Mouse (Mus musculus): ENCODE measurements at regions not wholly inside any gene's neighbourhood (a gene's known extent, or its start where the extent isn't known, plus 50 kb on each side); places are given as distances from the start of the nearest gene placed in this dataset.

DNA sequence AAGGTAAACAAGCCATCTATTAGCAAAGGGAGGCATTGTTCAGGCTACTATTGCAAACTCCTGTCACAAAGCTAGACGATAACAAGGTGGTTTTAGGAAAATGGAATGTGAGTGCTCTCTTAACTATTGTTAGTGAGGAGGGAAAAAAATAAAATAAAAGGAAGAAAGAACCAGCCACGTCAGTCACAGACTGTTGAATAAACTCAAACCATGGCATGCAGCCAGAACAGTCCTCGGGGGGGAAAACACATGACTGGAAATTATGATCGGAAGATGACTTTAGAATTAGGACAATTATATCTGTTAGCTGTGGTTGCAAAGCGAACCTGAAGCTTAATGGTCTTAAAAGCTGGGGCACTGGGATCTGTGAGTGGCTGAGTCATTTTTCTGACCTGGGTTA lies 524.1 kb downstream of the Tbc1d22a start:
- no peak for DNase-seq

DNA sequence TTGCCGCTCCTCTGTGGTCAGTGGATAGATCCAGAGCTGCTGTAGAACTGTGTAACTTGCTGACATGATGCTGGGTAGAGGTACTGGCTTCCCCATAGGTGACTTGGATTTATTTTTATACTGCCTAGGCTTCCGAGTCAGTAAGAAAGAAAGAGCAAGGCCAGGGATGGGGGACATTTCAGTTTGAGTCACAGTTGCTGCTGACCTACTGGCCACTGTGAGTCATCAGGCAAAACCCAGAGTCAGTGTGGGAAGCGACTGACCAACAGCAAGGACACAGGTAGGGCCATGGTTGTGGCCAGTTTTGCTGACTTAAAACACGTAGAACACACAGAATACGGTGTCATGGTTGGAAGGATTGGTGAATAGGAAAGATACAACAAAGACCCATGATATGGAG lies 524.5 kb downstream of the Tbc1d22a start:
- DNase-seq: no peak

DNA sequence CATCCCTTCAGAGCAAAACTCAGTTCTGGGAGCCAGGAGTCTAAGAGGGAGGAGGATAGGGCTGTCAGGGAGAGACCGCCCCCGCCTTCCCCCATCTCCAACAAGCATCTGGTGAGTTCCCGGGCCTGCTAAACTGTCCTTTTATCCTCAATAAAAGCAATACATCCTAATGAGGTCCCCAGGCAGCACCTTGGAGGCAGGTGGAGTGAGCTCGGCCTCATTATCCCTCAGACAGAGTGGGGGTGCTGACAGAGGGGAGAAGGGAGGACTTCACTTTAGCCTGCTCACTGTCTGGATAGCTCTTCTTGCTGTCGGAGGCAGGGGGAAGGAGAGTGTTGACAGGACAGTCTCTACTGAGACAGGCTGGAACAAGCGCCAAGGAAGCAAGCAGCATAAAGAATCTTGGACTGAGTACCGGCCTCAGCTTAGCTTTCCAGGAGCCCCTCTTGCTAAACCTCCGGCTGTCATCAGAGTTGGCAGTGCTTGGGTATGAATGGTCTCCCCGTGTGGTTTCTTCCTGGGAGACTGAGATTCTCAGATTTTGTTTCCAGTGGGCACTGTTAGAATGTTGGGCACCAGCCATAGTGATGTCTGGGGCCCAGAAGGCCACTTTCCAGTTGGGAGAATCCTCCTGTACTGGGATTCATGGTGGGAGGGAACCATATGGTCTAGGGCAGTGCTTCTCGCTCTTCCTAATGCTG lies 537.3 kb downstream of the Tbc1d22a start:
- DNase-seq: no peak

DNA sequence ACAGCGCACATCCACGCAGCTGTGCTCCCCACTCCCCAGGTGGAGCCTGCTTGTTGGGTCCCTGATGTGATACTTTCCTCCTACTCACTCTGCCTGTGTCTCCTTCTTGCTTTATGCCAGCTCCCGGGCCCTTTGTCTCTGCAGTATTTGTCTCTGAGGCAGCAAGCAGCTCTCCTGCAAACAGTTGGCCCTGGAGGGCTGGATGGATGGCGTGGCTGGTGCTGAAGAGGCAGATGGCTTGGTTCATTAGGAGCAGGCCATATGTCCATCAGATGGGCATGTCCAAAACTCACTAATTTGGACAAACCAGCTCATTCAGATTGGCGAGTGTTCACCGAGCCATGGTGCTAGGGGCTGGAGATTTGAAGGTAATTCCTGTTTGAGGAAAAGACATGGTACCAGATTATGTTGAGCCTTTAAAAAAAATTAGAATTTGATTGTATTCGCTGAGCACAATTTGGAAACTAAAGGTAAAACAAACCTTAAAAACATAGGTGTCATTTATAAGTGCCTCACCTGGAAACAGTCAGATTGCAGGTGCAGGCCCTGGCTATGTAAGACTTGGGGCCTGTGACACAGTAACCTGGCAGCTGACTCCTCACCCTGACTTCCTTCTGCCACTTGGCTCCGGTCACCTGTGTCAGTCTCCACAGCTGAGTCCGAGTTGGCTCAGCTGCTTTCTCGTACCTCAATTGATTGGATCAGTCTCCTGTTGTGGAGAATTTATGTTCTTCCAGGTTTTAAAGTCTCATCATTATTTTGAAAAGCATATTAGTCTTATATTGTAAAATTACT lies 549.5 kb downstream of the Tbc1d22a start:
- no peak for DNase-seq

DNA sequence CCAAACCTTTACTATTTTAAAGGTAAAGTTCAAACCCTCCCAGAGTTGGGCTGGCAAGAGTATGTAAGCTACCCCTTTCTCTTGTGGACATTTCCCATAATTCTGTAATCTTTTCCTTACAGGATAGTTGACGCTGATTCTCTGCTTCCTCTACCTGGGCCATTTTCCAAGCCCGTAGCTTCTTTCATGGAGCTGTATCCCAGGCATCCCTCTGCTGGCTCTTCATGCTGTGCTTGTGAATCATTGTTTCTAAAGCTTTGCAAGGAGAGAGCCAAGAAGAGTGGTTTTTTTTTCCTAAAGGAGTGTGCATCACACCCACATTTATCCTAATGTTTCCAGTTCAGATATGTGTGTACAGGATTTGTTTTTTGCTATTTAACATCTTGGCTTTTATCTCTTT lies 553.4 kb downstream of the Tbc1d22a start:
- DNase-seq: no peak

DNA sequence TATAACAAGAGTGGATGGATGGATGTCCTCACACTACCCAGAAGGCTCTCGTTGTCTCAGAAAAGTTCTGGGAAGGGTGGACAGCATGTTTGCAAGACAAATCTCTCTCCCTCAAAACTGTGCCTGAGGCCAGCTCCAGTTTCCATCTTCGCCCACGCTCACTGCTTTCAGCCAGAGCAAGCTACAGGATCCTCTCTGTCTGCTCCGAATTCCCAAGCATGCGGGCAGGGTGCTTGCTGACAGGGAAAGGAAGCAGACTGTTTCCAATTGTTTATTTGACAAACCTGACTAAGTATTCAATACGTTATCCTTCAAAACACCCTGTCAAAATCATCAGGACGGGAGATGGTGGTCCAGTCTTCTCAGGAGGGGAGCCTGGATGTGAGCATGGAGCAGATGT lies 558.8 kb downstream of the Tbc1d22a start:
- no peak for DNase-seq

DNA sequence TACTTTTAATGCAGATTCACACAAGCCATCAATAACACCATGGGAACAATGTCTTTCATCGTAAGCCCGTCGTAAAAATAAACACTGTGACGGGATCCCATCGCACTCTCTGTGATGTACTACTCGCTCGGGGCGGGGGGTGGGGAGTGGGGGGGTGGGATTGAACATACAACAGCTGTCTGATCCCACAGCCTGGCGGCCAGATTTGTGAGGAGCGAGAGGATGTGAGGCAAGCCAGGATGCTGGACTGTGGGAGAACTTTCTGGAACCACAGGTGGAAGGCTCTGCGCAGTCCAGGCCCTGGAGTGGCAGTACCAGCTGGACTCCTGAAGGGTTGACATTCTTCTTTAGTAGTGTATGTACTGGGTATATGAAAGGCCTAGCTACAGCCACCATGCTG lies 563.7 kb downstream of the Tbc1d22a start:
- no peak for DNase-seq

DNA sequence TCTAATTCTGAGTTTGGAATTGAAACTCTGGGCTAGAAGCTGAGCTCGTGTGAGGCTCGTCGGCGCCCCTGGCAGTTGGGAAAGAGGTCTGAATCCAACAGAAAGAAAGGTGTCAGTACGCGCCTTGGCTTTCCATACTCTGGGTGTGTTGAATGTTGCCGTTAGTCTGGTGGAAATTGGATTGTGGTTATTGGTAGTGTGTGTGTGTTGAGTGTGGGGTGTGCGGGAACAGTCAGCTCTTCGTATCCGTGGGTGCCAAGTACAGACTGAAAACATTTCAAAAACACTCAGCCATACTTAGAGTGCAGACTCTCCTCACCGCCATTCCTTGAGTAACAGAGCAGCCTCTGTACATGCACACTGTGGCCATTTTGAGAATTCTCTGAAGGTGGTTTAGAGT lies 566.9 kb downstream of the Tbc1d22a start:
- no peak for DNase-seq

DNA sequence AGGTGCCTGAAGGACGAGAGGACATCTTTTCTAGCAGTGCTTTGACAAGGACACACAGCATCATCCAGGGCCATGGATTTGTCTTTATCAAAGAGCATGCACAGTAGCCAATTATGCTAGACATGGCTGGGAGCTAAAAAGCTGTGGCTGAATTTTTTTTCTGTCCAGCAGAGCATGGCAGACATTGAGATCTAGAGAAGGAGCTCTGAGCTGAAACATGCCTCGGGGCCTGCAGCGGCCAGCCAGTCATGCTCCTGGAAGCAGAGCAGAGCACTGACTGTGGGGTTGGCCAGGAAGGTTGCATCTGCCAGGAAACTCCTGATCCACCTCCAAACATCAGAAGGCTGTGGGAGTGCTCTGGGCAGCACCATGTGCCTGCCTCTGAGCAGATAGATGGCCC lies 580.5 kb downstream of the Tbc1d22a start:
- DNase-seq: no peak

DNA sequence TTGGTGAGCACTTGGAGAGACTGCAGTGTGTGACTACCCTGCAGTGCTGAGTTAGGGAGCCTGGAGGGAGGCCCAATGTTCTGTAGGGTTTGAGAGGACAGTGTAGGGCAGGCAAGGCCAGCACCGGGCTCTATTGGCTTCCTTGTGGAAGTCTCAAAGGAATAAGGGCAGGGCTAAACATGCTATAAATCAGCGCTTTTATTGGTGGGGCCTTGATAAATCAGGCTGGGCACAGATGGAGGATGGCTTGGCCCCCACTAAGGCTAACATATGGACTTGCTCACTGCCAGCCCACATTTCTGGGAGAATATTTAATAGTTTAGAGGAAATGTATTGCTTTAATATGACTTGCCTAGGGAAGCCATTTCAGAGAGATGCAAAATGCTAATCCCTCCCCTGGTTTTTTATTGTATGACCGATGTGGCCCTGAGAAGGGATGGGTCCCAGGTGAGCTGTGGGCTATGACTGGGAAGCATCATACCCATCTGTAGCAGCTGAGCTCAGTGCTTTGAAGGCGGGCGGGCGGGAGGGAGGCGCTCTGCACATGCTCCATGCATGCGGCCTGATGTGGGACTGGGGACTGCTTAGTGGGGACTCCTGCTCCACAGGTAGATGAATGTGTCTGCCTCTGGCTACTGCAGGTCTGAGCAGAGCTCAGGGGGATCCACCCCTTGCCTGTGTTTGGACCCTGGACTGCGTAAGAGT lies 584.4 kb downstream of the Tbc1d22a start:
- no peak for DNase-seq

DNA sequence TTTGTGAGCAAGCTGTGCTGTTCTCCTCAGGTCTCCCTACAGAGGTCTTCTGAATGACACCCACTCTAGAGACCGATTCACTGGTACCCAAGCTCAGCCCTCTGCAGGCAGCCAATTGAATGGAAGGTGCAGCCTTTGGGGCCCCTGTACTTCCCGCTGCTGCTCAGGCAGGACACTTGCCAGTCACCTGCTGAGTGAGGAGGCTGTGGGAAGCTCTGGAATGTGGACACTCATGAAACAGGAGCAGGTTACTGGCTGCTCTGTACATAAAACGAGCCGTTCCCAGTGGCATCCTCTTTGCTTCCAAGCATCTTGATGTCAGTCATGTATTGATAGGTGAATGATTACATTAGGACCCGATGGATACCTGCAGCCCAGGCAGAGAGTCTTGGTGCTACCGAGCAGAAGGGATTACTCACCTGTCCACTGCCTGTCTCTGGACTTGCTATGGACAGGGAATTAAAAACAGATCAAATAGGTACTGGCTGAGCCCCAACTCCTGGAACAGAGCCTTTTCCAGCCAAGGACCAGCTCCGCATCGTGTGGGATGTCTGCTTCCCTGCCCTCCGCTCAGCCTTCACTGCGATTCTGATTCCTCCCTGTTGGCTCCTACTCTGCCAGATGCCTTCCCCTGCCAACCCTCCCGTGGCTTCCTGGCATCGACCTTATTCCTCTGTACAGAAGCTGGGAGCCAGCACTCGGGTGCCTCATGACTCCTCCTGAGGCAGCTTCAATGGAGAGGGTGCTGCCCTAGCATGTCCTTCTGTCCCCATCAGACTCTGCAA lies 593.2 kb downstream of the Tbc1d22a start:
- DNase-seq: no peak

DNA sequence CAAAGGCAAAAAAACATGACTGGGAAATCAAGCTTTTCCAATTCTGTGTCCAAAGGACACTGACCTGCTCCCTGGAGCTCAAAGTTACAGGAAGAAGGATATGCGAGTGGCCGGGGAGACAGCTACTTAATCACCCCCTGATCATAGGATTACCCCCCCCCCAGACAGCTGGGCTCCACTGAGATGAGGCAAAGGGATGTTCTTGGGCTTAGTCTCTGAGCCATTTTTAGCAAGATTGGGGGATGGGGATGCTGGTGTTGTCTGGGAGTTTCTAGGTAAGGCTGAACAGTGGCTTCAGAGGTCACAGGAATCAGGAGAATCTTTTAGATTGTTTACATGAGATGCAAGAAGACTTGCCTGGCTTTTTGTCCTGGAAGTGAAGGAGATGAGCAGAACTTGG lies 597.6 kb downstream of the Tbc1d22a start:
- no peak for DNase-seq

DNA sequence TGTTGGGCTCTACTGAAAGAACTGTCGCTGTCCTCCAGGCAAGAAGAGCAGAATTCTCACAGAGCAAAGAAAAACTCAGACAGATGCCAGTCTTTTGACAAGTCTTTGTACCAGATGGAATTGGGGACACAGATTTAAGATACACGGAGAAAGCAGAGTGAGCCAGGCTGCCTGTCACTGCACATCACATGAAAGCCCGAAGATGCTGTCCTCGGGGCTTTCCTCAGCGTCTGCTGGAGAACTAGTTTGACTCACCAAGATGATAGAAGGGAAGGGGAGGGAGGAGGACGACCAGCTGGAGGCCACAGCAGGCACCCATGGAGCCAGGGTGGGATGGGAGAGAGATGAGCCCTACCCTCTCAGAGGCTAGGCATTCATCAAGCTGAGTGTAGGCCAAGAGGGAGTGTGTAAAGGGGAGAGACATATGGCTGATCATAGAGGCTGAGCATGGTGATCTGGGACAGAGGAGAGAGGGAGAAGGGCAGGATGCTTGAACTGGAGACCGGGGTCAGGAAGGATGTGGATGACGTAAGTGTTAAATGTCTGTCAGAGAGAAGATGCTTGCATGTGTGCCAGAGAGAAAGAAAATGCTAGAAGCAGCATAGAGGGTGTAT lies 600.7 kb downstream of the Tbc1d22a start:
- DNase-seq: no peak

DNA sequence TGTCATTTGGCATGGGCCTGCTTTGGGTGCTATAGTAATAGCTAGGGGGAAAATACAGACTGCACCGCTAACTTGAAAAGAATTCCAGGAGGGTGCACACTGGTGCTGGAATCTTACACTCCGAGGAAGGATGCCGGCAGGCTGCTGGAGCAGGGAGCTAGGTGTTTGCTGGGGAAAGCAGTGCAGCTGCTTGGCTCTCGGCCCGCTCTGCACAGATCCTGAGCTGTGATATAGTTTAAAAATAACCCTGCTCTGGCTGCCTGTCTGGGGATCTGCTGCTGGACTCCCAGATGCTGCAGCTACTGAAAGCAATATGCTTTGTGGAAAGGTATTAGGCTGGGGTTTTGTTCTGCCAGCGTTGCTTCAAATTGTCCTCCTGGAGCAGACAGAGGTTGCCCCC lies 621.7 kb downstream of the Tbc1d22a start:
- no peak for DNase-seq

DNA sequence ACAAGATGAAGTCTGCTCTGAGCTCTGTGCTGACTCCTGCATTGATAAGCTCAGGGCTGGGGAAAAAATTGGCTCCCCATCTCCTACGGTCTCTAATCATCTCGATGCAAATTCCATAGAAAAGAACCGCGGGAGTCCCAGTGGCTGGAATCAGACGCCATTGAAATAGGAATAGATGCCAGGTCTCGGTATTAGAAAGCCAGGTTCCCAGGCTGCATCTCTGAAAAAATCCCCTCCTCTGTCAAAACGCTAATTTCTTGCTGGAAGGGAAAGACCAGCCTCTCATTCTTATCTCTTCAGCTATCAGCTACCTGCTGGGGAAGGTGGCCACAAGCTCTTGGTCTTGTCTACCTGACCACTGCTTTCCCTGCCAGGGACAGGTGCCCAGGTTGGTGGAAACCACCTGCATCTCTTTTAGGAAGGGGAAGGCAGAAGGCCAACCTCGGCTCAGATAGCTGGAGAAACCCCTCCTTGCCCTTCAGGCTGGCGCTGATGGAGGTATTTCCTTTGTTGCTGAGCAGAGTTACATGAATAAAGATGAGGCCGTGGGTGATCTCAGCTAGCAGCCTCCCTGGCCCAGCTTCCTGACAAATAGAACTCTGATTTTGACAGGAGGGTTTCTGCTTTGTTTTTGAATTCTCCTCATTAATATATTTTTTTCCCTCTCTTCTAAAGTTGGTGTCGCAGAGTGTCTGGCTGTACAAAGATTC lies 638.1 kb downstream of the Tbc1d22a start:
- DNase-seq: no peak

DNA sequence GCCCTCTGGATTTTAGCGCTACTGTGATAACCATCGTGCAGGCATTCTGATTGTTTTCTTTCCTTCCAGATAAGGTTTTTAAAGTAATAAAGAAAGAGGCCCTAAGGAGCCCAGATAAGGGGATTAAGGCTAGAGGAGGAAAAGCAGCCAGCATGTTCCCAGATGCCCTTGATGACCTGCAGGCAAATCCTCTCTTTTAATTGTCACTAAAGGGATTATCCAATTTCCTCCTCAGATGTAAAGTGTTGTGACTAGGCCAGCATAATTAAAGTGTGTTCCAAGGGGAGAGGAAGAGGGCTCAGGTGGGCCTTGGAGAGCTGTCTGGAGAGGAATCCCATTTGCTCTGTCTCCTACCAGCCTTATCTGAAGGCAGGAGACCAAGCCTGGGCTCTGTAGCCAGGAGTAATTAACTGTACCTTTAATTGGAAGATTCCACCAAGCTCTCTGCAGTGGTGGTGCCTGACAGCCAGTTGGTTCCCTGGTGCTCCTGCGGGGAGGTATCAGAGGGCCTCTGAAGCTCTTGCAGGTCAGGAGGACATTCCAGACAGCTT lies 644.2 kb downstream of the Tbc1d22a start:
- DNase-seq: no peak

DNA sequence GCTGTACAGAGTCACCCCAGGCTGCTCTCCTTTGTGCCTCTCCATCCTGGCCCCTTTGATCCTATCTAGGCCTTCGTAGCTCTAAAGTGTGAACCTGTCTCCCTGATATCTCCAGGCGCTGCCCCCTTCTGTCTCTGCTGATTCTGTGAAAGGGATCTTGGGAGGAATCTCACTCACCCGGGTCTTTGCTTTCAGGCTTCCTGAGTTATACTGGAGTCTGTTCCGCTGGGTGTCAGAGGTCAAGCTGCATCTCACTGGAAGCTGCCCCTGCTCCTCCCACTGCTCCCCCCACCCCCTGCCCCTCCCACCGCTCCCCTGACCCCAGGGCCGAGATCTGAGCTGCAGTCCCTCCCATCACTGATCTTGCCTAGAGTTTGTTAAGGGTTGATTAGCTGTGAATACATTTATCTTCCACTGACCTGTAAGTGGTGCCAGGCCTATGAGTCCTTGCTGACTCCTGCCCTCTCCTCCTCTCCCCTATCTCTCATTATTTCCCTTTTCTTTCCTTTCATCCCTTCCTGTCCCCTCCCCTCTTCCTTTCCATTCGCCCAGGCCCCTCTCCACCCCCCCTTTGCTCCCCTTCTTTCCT lies 661.6 kb downstream of the Tbc1d22a start:
- no peak for DNase-seq

DNA sequence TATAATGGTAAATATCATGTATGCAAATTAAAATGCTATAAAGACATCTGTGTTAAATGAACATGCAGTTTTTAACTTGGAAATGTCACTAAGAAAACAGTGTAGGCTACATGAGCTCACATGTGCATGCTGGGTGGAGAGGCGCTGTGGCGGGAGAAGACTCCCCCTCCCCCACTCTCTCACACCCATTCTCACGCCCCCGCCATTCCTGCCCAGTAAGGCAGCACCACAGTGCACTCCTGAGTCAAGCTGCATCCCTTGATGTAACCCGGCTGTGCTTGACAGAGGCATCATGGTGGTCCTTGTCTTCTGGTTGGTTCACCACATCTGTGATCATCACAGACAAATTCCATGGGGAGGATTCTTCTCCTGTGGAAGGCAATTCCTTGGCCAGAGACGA lies 647.1 kb upstream of the Fam19a5 start:
- DNase-seq: no peak

DNA sequence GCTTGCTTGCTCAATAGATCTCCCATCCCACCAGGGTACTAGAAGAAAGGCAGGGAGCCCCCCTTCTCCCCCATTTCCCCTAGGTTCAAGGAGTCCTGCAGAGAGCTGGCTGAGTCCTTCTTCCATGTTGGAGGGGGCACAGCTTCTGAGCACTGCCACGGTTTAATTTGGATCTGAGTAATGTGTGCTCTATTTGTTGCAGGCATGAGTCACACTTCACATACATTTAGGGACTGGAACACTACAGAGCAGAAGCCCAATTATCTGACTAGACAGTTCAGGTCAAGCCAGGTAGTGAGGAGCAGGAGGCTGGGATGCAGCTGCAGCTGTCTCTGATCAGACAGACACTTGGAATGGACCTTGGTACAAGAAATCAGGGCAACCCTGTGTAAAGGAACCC lies 644.1 kb upstream of the Fam19a5 start:
- DNase-seq: no peak

DNA sequence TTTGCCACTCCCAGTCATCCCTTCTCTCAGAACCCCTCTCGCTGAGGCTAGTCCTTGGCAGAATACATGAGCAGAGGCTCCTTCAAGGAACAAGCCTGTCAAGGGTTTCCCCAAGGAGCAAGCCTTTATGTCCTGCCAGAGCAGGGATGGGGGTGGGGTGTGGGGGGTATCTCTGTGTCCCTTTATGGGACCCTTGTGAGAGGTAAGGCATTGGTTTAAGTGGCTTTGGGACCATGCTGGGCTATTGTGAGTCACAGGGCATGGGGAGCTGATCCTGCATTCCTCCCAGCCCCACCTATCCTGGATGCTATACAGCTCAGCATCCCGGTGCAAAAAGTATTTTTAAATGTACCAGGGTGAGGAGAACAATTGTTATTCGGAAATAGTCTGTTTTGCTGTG lies 641.1 kb upstream of the Fam19a5 start:
- no peak for DNase-seq

DNA sequence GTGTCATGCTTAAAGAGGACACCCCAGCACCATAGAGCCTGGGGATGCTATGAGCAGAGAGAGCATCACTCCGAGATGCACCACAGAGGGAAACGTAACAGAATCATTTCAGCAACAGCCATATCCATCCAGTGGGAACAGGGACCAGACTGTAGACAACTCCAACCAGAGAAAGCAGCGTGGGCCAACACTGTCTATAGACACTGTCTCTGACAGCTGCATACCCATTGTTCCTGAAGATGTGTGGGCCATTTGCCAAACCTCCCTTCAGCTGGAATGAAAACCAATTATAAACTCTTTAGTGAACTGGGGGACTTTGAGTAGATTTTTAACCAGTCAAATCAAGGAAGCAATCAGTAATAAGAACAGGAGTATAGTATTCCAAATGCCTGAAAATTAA lies 630.8 kb upstream of the Fam19a5 start:
- no peak for DNase-seq
